7 mouse cellular contexts compared by ENCODE assay signal in genomic region chr7:126884286-126885164, GRCm38 (mm10). TPM values are rescaled to one million over a fixed set of nuclear protein-coding genes. Genes with fewer than 3 reads are reported as not detected.
DNase-seq lines count a peak whose midpoint lies in the region; ATAC-seq lines count a peak whose summit lies in the region.

Taok2 (minus strand) TSS chr7:126884703.

- H3K27me3 ChIP-seq in intestine, embryonic 16.5 days (replicated peaks; ENCODE audit: control insufficient read depth, insufficient read depth, low read length) = no peaks in the 10 kb centered on the region
- no peaks in the 10 kb centered on the region for H3K27me3 ChIP-seq in midbrain, embryonic 11.5 days (ENCODE audit: control insufficient read depth, insufficient read depth, low read length)

- H3K27ac ChIP-seq in intestine, embryonic 16.5 days (ENCODE audit: low read length) = peak within 1 kb of the TSS; percentile 96
- H3K27ac ChIP-seq in midbrain, embryonic 11.5 days (ENCODE audit: low read depth, low read length) = peak within 1 kb of the TSS; percentile 91

- H3K36me3 ChIP-seq in intestine, embryonic 16.5 days (ENCODE audit: control insufficient read depth, insufficient read depth, low read length) = peaks cover 11% of the 10 kb centered on the region; the same call in 1 of the 2 replicates
- peaks cover 7% of the 10 kb centered on the region for H3K36me3 ChIP-seq in midbrain, embryonic 11.5 days (ENCODE audit: control insufficient read depth, insufficient read depth, low read length)

- peak within 1 kb of the TSS; percentile 91 for H3K9ac ChIP-seq in intestine, embryonic 16.5 days (ENCODE audit: low read depth, low read length)
- peak within 1 kb of the TSS; percentile 86 for H3K9ac ChIP-seq in midbrain, embryonic 11.5 days (ENCODE audit: low read length)

- intact Hi-C loops in left cerebral cortex, postnatal 36 days (cut with DNase I) = loop anchor here (5.0 kb wide), 4 partner anchors 43 to 143 kb away; partner anchors contain the start of genes Kctd13, Maz, Pagr1a and Pagr1b

- DNase-seq in adrenal gland, adult 2 months = peak; percentile 100
- peak; percentile 97 for DNase-seq in embryo, embryonic 11.5 days (ENCODE audit: low read depth, low spot score)
- DNase-seq in gastrocnemius, postnatal 4 days (ENCODE audit: low spot score in 2 of 2) = peak; percentile 98 to 99
- DNase-seq in left cerebral cortex, postnatal 36 days (ENCODE audit: low spot score in 2 of 2) = peak; percentile 98 to 99
- peak; percentile 99 for DNase-seq in midbrain, embryonic 11.5 days (ENCODE audit: low spot score, missing footprints)
- DNase-seq in skeletal muscle tissue, adult 2 months (ENCODE audit: low read depth, low spot score) = peak; percentile 98

- H3K4me2 ChIP-seq in intestine, embryonic 16.5 days (ENCODE audit: low read depth, low read length) = peak within 1 kb of the TSS; percentile 73
- peak within 1 kb of the TSS; percentile 98 for H3K4me2 ChIP-seq in midbrain, embryonic 11.5 days

- H3K4me3 ChIP-seq in intestine, embryonic 16.5 days (ENCODE audit: low read length) = peak within 1 kb of the TSS; percentile 93
- peak within 1 kb of the TSS; percentile 75 for H3K4me3 ChIP-seq in midbrain, embryonic 11.5 days (ENCODE audit: low read depth, low read length)

- WGBS in intestine, embryonic 16.5 days = under 1% methylated on average over 56 of the region's 56 CpGs
- under 1% methylated on average over 52 of the region's 56 CpGs for WGBS in midbrain, embryonic 11.5 days

- peak; percentile 98 for ATAC-seq in intestine, embryonic 16.5 days
- ATAC-seq in midbrain, embryonic 11.5 days (ENCODE audit: low FRiP score) = peak; percentile 97

- no peaks in the 10 kb centered on the region for H3K9me3 ChIP-seq in intestine, embryonic 16.5 days (ENCODE audit: control insufficient read depth, low read length)
- H3K9me3 ChIP-seq in midbrain, embryonic 11.5 days (ENCODE audit: control insufficient read depth, low read length) = no peaks in the 10 kb centered on the region

- peaks cover 19% of the 10 kb centered on the region for H3K4me1 ChIP-seq in intestine, embryonic 16.5 days (ENCODE audit: control insufficient read depth, insufficient read depth, low read length)
- peaks cover 23% of the 10 kb centered on the region for H3K4me1 ChIP-seq in midbrain, embryonic 11.5 days (ENCODE audit: control insufficient read depth, insufficient read depth, low read length)

RNA-seq across cellular contexts. Expression of gene Taok2, which starts in this region (rescaled TPM):
- total RNA-seq in adrenal gland, adult 2 months (2021) = 10 to 100 TPM; 60.6 to 66.8 TPM
- polyA plus RNA-seq in adrenal gland, adult 2 months (2012; rRNA removed) = 136 and 169 TPM in 2 replicates
- 10 to 100 TPM; 61.2 to 67.0 TPM for total RNA-seq in gastrocnemius, postnatal 4 days (2021)
- 27.6 and 28.6 TPM in 2 replicates for polyA plus RNA-seq in intestine, embryonic 16.5 days (2015; fragmentation: Nextera tagmentation; extraction: Ambion mirVana)
- 100 to 1,000 TPM; 152 to 156 TPM for total RNA-seq in left cerebral cortex, postnatal 36 days (2021)
- 25.7 and 27.2 TPM in 2 replicates for polyA plus RNA-seq in midbrain, embryonic 11.5 days (2014; fragmentation: Nextera tagmentation; extraction: Ambion mirVana)

Comparison
In these comparisons a context has a peak if more than half of its experiments do, and no peak if none do; other contexts are left out.
1. Peak in every context shown above with its lines: DNase-seq, ATAC-seq, H3K4me3 ChIP-seq and H3K27ac ChIP-seq.